Mouse (Mus musculus) spleen, adult 2 months (tissue): ENCODE results near the gene Tnfsf12.

Source experiments
- CTCF ChIP-seq: fragments of 200-500 bp; IDR thresholded peaks from 2 replicates; pipeline ENCODE4 v1.5.1; 2011; ENCODE audit warnings: mild to moderate bottlenecking, inconsistent platforms; ENCODE audit not compliant: insufficient read depth, insufficient read length, insufficient replicate concordance; ENCODE audit errors: extremely low read depth
- POLR2A ChIP-seq: fragments of 200-500 bp; IDR thresholded peaks from 2 replicates; pipeline ENCODE4 v1.6.1; 2011; ENCODE audit warnings: low read depth, low read length, inconsistent platforms

DNA sequence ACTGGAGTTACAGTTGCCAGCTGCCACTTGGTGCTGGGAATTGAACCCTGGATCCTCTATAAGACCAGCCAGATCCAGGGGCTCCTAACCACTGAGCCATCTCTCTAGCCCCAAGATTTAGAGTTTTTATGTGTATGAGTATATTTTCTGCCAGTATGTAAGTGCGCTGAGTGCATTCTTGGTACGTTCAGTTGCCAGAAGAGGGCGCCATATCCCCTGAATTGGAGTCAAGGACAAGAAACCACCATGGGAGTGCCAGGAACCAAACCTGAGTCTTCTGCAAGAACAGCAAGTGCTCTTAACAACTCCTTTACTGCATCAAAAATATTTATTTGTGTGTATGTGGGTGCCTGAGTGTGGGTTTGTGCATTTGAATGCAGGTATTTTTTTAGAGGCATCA, 33.4 kb upstream of the Tnfsf12 start:
- peak; percentile 38; the same call in 1 of the 2 replicates for TF ChIP-seq CTCF
- no peak for TF ChIP-seq POLR2A
